Comparison of ENCODE assay signal across 9 mouse cellular contexts in genomic region chr6:136930677-136931076, GRCm38 (mm10). TPM values are rescaled to one million over a fixed set of nuclear protein-coding genes. Genes with fewer than 3 reads are reported as not detected.
DNase-seq lines count a peak whose midpoint lies in the region; ATAC-seq and TF ChIP-seq lines count a peak whose summit lies in the region.
"Had no signal": no experiment of that assay in that cellular context is flagged by ENCODE, and none has a peak within 500 bp of the region (broad histone marks: within the 10 kb centered on the region; RNA-seq: fewer than 3 reads in every experiment).

No protein-coding gene starts in this region.

- peak overlapping the region; percentile 66 for H3K27ac ChIP-seq in heart, postnatal 0 days (ENCODE audit: low read depth)
- peak overlapping the region; percentile 88 for H3K27ac ChIP-seq in stomach, embryonic 16.5 days (ENCODE audit: low read length)

- H3K4me2 ChIP-seq in heart, postnatal 0 days (ENCODE audit: low read depth, low read length), result peak overlapping the region; percentile 43
- peak overlapping the region; percentile 39 for H3K4me2 ChIP-seq in stomach, embryonic 16.5 days (ENCODE audit: low read depth, low read length)

- no peak for TF ChIP-seq POLR2A in brain, embryonic 14.5 days (IDR thresholded peaks at IDR 0.05; ENCODE audit: borderline replicate concordance, extremely low read depth, insufficient read depth, insufficient read length, poor library complexity, severe bottlenecking)

- DNase-seq in CD4-positive helper T cell, adult 2 months (ENCODE audit: low read depth, low spot score), result peak; percentile 92
- DNase-seq in brain, embryonic 14.5 days (ENCODE audit: low read depth), result peak; percentile 27
- peak; percentile 84 for DNase-seq in heart, postnatal 0 days (ENCODE audit: low spot score)
- peak; percentile 53 to 70 for DNase-seq in kidney, postnatal 4 days
- DNase-seq in cerebellum, postnatal 4 days (ENCODE audit: low spot score in 2 of 2), result no peak
- no peak for DNase-seq in adipocyte (ENCODE audit: low spot score)

- no peak for TF ChIP-seq CTCF in brain, embryonic 14.5 days (IDR thresholded peaks at IDR 0.05; ENCODE audit: borderline replicate concordance, extremely low read depth, insufficient read depth, insufficient read length)
- no peak for TF ChIP-seq CTCF in heart, postnatal 0 days (IDR thresholded peaks at IDR 0.05; ENCODE audit: low read depth)

- 0 out of 2 replicates have a peak overlapping the region, but pooled peaks have one; percentile 32 for H3K9ac ChIP-seq in heart, postnatal 0 days (replicated peaks; ENCODE audit: low read depth, low read length)
- peak overlapping the region; percentile 60 for H3K9ac ChIP-seq in stomach, embryonic 16.5 days (ENCODE audit: low read length)

- WGBS in heart, postnatal 0 days, result 2% methylated on average over 12 of the region's 12 CpGs
- 7% methylated on average over 12 of the region's 12 CpGs for WGBS in stomach, embryonic 16.5 days

- peak; percentile 62; the same call in 1 of the 2 replicates for TF ChIP-seq EP300 in heart, postnatal 0 days (IDR thresholded peaks at IDR 0.05; ENCODE audit: low read depth)

- H3K4me1 ChIP-seq in heart, postnatal 0 days (ENCODE audit: control insufficient read depth, insufficient read depth), result peaks cover 12% of the 10 kb centered on the region
- H3K4me1 ChIP-seq in stomach, embryonic 16.5 days (ENCODE audit: control insufficient read depth, insufficient read depth, low read length), result peaks cover 14% of the 10 kb centered on the region

- 0 out of 2 replicates have a peak, but pooled peaks cover 11% of the 10 kb centered on the region for H3K36me3 ChIP-seq in heart, postnatal 0 days (replicated peaks; ENCODE audit: control insufficient read depth, insufficient read depth, low read length)
- no peaks in the 10 kb centered on the region for H3K36me3 ChIP-seq in stomach, embryonic 16.5 days (ENCODE audit: control insufficient read depth, insufficient read depth, low read length)

- H3K27me3 ChIP-seq in heart, postnatal 0 days (ENCODE audit: control insufficient read depth, insufficient read depth, low read length), result no peaks in the 10 kb centered on the region
- no peaks in the 10 kb centered on the region for H3K27me3 ChIP-seq in stomach, embryonic 16.5 days (ENCODE audit: control insufficient read depth, insufficient read depth, low read length)

- peak; percentile 89 for ATAC-seq in heart, postnatal 0 days (ENCODE audit: insufficient read depth, low read depth)
- peak; percentile 97 for ATAC-seq in megakaryocyte progenitor cell, adult 5-6 weeks (replicated peaks; ENCODE audit: poor library complexity)
- peak; percentile 93 for ATAC-seq in stomach, embryonic 16.5 days (ENCODE audit: insufficient read depth, low FRiP score)

- no peaks in the 10 kb centered on the region for H3K9me3 ChIP-seq in heart, postnatal 0 days (replicated peaks; ENCODE audit: control insufficient read depth, low read length)
- H3K9me3 ChIP-seq in stomach, embryonic 16.5 days (replicated peaks; ENCODE audit: control insufficient read depth, low read length), result no peaks in the 10 kb centered on the region

- H3K4me3 ChIP-seq in heart, postnatal 0 days (ENCODE audit: low read depth, low read length), result peak overlapping the region; percentile 19
- H3K4me3 ChIP-seq in stomach, embryonic 16.5 days (replicated peaks; ENCODE audit: low read length), result 0 out of 2 replicates have a peak overlapping the region, but pooled peaks have one; percentile 8

RNA-seq across cellular contexts. Expression of gene Pde6h, which starts 7.0 kb away (rescaled TPM):
- 0.14 TPM in 1 of 2 replicates, not detected in the other for polyA plus RNA-seq in brain, embryonic 14.5 days (2012; rRNA removed)
- 0.19 TPM in 1 of 2 replicates, not detected in the other for total RNA-seq in heart, postnatal 0 days (2014; rRNA removed; ENCODE audit: low replicate concordance)
- 0.04 and 0.25 TPM in 2 replicates for polyA plus RNA-seq in heart, postnatal 0 days (2015; fragmentation: Nextera tagmentation; extraction: Ambion mirVana)
- total RNA-seq in megakaryocyte progenitor cell, adult 5-6 weeks (2015), result 0.05 TPM in 1 of 2 replicates, not detected in the other
- 0.03 and 0.08 TPM in 2 replicates for total RNA-seq in megakaryocyte progenitor cell, adult 5-6 weeks (2017)
- polyA plus RNA-seq in stomach, embryonic 16.5 days (2015; fragmentation: Nextera tagmentation; extraction: Ambion mirVana), result 0.06 TPM in 1 of 2 replicates, not detected in the other
- total RNA-seq: adrenal gland, postnatal 36 days had no signal

RNA-seq across cellular contexts. Expression of gene Erp27, which starts 8.7 kb away (rescaled TPM):
- 0.08 and 0.21 TPM in 2 replicates for polyA plus RNA-seq in brain, embryonic 14.5 days (2012; rRNA removed)
- total RNA-seq in heart, postnatal 0 days (2014; rRNA removed; ENCODE audit: low replicate concordance), result 1.7 TPM in 1 of 2 replicates, not detected in the other
- 0.75 and 0.83 TPM in 2 replicates for polyA plus RNA-seq in heart, postnatal 0 days (2015; fragmentation: Nextera tagmentation; extraction: Ambion mirVana)
- total RNA-seq in megakaryocyte progenitor cell, adult 5-6 weeks (2015), result 1.0 and 4.4 TPM in 2 replicates
- 0.25 and 0.91 TPM in 2 replicates for total RNA-seq in megakaryocyte progenitor cell, adult 5-6 weeks (2017)
- 41.0 and 44.8 TPM in 2 replicates for polyA plus RNA-seq in stomach, embryonic 16.5 days (2015; fragmentation: Nextera tagmentation; extraction: Ambion mirVana)

RNA-seq across cellular contexts. Expression of gene Arhgdib, which starts 11.0 kb away (rescaled TPM):
- 17.3 and 23.0 TPM in 2 replicates for polyA plus RNA-seq in brain, embryonic 14.5 days (2012; rRNA removed)
- 42.2 and 45.9 TPM in 2 replicates for total RNA-seq in heart, postnatal 0 days (2014; rRNA removed; ENCODE audit: low replicate concordance)
- 56.7 and 58.8 TPM in 2 replicates for polyA plus RNA-seq in heart, postnatal 0 days (2015; fragmentation: Nextera tagmentation; extraction: Ambion mirVana)
- 2,686 and 2,904 TPM in 2 replicates for total RNA-seq in megakaryocyte progenitor cell, adult 5-6 weeks (2015)
- total RNA-seq in megakaryocyte progenitor cell, adult 5-6 weeks (2017), result 1,309 and 1,334 TPM in 2 replicates
- polyA plus RNA-seq in stomach, embryonic 16.5 days (2015; fragmentation: Nextera tagmentation; extraction: Ambion mirVana), result 57.8 and 69.5 TPM in 2 replicates

RNA-seq across cellular contexts. Expression of gene Mgp, which starts 55.1 kb away (rescaled TPM):
- 8.8 and 11.5 TPM in 2 replicates for polyA plus RNA-seq in brain, embryonic 14.5 days (2012; rRNA removed)
- 344 and 362 TPM in 2 replicates for total RNA-seq in heart, postnatal 0 days (2014; rRNA removed; ENCODE audit: low replicate concordance)
- 403 and 465 TPM in 2 replicates for polyA plus RNA-seq in heart, postnatal 0 days (2015; fragmentation: Nextera tagmentation; extraction: Ambion mirVana)
- not detected in 2 replicates for total RNA-seq in megakaryocyte progenitor cell, adult 5-6 weeks (2015)
- not detected in 2 replicates for total RNA-seq in megakaryocyte progenitor cell, adult 5-6 weeks (2017)
- 224 and 245 TPM in 2 replicates for polyA plus RNA-seq in stomach, embryonic 16.5 days (2015; fragmentation: Nextera tagmentation; extraction: Ambion mirVana)

Comparison
In these comparisons a context has a peak if more than half of its experiments do, and no peak if none do; other contexts are left out.
1. DNase-seq: peak in CD4-positive helper T cell, adult 2 months (single experiment), brain, embryonic 14.5 days (single experiment), heart, postnatal 0 days (single experiment) and kidney, postnatal 4 days (2 of 2); none in cerebellum, postnatal 4 days (0 of 2) and adipocyte (single experiment).
2. RNA of gene Erp27, which starts 8.7 kb away (polyA plus RNA-seq): 41.0 to 44.8 TPM in stomach, embryonic 16.5 days; 0.75 to 0.83 TPM in heart, postnatal 0 days and 0.08 to 0.21 TPM in brain, embryonic 14.5 days; every median in the first group is over 10 times any median in the second.
3. Peak in every context shown above with its lines, with median percentiles within 50 percentile points of each other: ATAC-seq.